Mouse (Mus musculus) C2C12 (cell line): ENCODE data around the gene Snph.

Experiments used
- CTCF ChIP-seq: IDR thresholded peaks from one replicate; pipeline ENCODE4 v1.5.1; 2011; ENCODE audit not compliant: control insufficient read depth, insufficient read depth, insufficient read length
- MAX ChIP-seq: IDR thresholded peaks from one replicate; pipeline ENCODE4 v1.6.1; 2011; ENCODE audit warnings: mild to moderate bottlenecking, control low read depth
- MYOD1 ChIP-seq: IDR thresholded peaks from one replicate; pipeline ENCODE4 v1.6.1; 2011; ENCODE audit warnings: low read depth; ENCODE audit not compliant: control insufficient read depth, insufficient read length
- MYOG ChIP-seq: IDR thresholded peaks from one replicate; pipeline ENCODE4 v1.6.1; 2011; ENCODE audit not compliant: control insufficient read depth, insufficient read length; ENCODE audit errors: extremely low read depth

DNA sequence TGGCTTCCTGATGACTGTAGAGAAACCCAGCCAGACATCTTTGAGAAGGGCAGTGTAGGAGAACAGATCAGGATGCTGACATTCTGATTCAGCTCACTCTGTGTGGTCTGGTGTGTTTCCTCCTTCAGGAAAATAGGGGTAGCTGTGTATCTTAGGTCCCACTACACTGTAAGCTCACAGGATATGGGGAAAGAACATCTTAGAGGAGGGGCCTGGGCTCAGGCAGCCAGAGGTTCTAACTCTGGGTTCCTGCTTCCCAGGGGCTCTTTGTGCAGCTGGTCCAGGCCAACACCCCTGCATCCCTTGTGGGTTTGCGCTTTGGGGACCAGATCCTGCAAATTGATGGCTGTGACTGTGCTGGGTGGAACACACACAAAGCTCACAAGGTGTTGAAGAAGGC, 45.6 kb downstream of the Snph start:
- TF ChIP-seq CTCF (no peak), MYOD1 (no peak), MAX (no peak), MYOG (no peak)
